Mouse (Mus musculus) gastrocnemius, postnatal 4 days (tissue): Measurements from ENCODE around the gene Art4. TPM values are rescaled to one million over a fixed set of nuclear protein-coding genes. Genes with fewer than 3 reads are reported as not detected.

Source experiments
- DNase-seq, 2 experiments: peaks; one replicate each; pipeline ENCODE4 v3.0.0; 2021 to 2022; ENCODE audit warnings: low spot score in 2 of 2, mixed read lengths in 2 of 2
- total RNA-seq, 2 experiments: library from RNA; stranded (reverse); gene quantifications; 2 replicates each; pipeline ENCODE4 v1.2.3; 2021

Art4 gene
- total RNA-seq, 2 experiments from 2014 or later = 0.41 to 1.0 TPM

- no peak for DNase-seq
Observed at GRCm38 (mm10) chr6:136868921-136869320, 11.4 kb upstream of the Art4 start.

GRCm38 (mm10) chr6:136866150-136866549 lies 8.6 kb upstream of the Art4 start:
- no peak for DNase-seq

GRCm38 (mm10) chr6:136865360-136865759 lies 7.8 kb upstream of the Art4 start:
- no peak for DNase-seq

GRCm38 (mm10) chr6:136861020-136861419 lies 3.5 kb upstream of the Art4 start:
- DNase-seq = no peak

- no peak for DNase-seq
Observed at GRCm38 (mm10) chr6:136858420-136858819, 887 bp upstream of the Art4 start.

GRCm38 (mm10) chr6:136857873-136858260 lies 334 bp upstream of the Art4 start:
- no peak for DNase-seq

GRCm38 (mm10) chr6:136856071-136856636 lies 1.4 kb downstream of the Art4 start:
- no peak for DNase-seq

- DNase-seq = no peak
Observed at GRCm38 (mm10) chr6:136855183-136855582, 2.4 kb downstream of the Art4 start.

GRCm38 (mm10) chr6:136854361-136854781 lies 3.2 kb downstream of the Art4 start:
- no peak for DNase-seq

GRCm38 (mm10) chr6:136852762-136853161 lies 4.8 kb downstream of the Art4 start:
- DNase-seq = no peak

GRCm38 (mm10) chr6:136852348-136852747 lies 5.2 kb downstream of the Art4 start:
- DNase-seq = no peak

GRCm38 (mm10) chr6:136850267-136850666 lies 7.3 kb downstream of the Art4 start:
- DNase-seq = no peak

GRCm38 (mm10) chr6:136848971-136849370 lies 8.6 kb downstream of the Art4 start:
- no peak for DNase-seq

GRCm38 (mm10) chr6:136848399-136848798 lies 9.1 kb downstream of the Art4 start:
- no peak for DNase-seq

- peak in 1 of 2 experiments; percentile 56 for DNase-seq
Observed at GRCm38 (mm10) chr6:136847790-136848189, 9.7 kb downstream of the Art4 start.

GRCm38 (mm10) chr6:136847267-136847666 lies 10.3 kb downstream of the Art4 start:
- DNase-seq = no peak

- no peak for DNase-seq
Observed at GRCm38 (mm10) chr6:136845706-136846480, 11.6 kb downstream of the Art4 start.

- DNase-seq = no peak
Observed at GRCm38 (mm10) chr6:136844903-136845302, 12.6 kb downstream of the Art4 start.

GRCm38 (mm10) chr6:136837323-136837722 lies 20.2 kb downstream of the Art4 start:
- DNase-seq = no peak

- DNase-seq = no peak
Observed at GRCm38 (mm10) chr6:136835352-136835751, 22.2 kb downstream of the Art4 start, which contains the start of gene Smco3. TSS of gene Smco3 (minus strand) at chr6:136835452.

- DNase-seq = no peak
Observed at GRCm38 (mm10) chr6:136831712-136832111, 25.8 kb downstream of the Art4 start.

- no peak for DNase-seq
Observed at GRCm38 (mm10) chr6:136828681-136829080, 28.9 kb downstream of the Art4 start.
